Mouse (Mus musculus): ENCODE measurements at regions not wholly inside any gene's neighbourhood (a gene's known extent, or its start where the extent isn't known, plus 50 kb on each side); places are given as distances from the start of the nearest gene placed in this dataset.

DNA sequence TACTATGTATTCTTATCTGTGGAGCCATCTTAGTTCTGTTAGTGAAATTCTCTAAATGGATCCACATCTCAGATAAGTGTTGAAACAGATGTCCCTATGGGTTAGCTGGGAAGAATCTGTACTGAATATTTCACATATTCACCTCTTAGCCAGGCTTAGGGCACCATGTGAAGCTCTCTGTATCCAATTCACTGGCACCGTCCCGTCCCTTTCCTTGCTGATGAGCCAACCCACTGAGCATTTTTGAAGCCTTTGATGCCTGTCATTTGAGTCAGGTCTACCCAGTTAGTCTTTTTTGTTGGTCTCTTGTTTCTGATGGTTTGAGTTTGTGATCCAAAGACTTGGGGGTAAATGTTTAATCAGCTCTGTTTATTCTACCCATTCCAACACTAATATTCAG lies 88.9 kb upstream of the Bmper start:
- TF ChIP-seq CTCF (IDR thresholded peaks at IDR 0.05; ENCODE audit: borderline replicate concordance, insufficient read depth, low read length) (no peak), POLR2A (IDR thresholded peaks at IDR 0.05; ENCODE audit: low read depth, low read length) (no peak)
